Mouse (Mus musculus): ENCODE measurements at regions not wholly inside any gene's neighbourhood (a gene's known extent, or its start where the extent isn't known, plus 50 kb on each side); places are given as distances from the start of the nearest gene placed in this dataset.

DNA sequence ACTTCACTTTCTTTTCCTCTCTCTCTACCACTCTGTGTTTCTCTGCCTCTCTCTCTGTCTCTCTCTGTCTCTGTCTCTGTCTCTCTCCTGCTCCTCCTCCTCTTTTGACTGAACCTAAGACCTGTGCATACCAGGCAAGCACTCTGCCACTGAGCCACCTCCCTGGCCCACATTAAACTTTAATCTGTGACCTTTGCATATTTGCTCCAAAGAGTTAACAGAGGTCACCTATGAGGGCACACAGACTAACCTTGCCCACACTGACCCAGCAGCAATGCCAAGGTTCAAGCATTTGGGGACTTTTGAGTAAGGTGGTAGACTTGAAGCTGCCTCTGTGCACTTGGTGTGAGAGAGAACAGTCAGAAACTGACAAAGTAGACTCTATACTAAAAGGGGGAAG is 123.4 kb upstream of the Tmem45b start:
- no peak for DNase-seq (ENCODE audit: low spot score in 2 of 2)

DNA sequence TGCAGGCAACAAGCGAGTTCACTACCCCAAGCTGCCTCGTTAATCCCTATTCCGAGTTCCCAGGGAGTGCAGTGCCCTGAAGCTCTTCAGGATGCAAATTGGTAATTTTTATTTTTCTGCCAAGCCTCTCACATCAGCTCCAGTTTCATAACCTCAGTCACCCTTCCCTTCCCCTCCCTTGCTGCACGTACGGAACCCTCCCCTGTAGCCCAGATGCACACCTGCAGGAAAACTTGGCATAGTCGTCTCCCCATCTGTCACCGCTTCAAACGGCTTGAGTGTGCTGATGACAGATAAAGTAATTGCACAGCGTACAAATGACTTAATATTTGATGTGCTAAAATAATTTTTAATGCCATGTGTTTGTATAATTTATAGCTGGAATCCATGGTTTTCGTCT is 119.7 kb upstream of the Tmem45b start:
- DNase-seq (ENCODE audit: low spot score in 2 of 2) = no peak

DNA sequence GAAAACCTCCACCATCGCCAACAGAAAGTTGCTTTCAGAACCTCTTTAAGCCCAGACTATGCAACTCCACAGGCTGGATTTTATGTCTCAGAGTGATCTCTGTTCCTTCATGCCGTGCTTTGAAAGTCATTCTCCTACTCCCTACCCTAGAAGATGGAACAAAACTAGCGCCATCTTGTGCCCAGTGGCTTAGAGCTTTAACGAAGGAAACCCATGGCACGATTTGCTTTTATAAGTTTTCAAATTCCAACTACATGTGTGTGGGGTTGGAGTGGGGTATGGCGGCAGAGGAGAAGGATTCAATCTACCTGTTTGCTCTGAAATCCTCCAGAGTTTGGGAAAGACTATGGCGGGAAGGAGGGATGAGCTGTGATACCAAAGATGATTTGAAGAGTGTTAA is 118.7 kb upstream of the Tmem45b start:
- DNase-seq (ENCODE audit: low spot score in 2 of 2) = no peak

DNA sequence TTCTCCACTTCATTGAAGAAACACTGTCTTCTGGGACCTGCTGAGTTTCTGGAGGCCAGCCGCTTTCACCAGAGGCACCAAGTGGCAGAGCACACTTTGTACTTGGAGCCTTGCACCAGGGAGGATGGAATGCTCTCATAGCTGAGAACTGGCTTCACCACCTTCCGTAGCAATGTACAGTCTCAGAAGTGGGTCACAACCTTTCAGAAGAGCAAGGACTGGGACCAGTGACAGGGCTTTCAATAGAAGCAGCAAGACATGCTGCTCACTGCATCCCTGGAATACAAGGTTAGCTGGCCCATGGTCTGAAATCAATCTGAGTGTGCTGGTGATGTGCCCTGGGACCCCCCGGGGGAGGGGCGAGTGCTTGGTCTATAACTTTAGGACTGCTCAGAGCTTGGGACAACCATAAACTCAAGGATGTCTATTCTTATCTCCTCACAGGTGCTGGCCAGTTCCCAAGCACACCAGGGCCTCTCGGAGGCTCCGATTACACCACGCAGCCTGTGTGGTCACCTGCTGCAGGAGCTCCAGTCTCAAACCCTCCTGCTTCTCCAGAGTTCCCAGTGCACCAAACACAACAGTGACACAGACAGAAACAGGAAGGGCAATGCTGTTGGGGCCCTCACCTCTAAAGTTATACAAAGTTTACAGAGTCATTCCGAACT is 114.4 kb upstream of the Tmem45b start:
- DNase-seq (ENCODE audit: low spot score in 2 of 2) = no peak

DNA sequence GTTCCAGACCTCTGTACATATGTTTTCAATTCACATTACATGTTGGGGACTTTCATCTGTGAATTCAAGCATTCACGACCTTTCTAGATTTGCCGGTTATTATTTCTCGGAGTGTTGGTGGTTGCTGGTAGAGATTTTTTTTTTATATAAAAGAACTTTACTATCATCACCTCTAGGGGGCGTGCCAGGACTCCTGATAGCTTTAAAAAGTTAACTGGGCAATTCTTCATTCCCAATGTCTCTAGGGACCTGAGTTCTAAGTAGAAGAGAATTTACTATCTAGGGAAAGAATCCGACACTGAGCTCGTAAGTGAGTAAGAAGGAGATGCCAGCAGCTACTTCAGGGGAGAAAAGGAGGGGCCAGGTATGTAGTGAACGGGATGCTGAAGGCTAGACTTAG is 112.8 kb upstream of the Tmem45b start:
- DNase-seq (ENCODE audit: low spot score in 2 of 2) = no peak

DNA sequence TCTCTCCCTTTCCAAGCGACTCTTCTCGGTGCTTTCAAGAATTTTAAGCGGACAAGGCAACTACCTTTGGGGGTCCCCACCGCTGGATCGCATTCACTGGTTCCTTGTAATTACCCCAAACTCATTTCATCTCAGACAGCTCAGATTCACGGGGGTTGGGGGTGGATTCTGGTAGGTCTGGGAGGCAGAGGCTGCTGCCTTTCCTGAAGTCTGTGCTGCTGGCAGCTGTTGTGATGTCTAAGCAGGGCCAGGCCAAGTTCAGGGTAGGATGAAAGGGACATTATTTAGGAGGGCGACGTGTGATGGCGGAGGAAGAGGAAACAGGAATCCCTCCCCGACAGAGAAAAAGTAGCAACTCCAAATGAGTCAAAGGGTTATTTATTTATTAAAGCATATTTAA is 102.8 kb upstream of the Tmem45b start:
- no peak for DNase-seq (ENCODE audit: low spot score in 2 of 2)

DNA sequence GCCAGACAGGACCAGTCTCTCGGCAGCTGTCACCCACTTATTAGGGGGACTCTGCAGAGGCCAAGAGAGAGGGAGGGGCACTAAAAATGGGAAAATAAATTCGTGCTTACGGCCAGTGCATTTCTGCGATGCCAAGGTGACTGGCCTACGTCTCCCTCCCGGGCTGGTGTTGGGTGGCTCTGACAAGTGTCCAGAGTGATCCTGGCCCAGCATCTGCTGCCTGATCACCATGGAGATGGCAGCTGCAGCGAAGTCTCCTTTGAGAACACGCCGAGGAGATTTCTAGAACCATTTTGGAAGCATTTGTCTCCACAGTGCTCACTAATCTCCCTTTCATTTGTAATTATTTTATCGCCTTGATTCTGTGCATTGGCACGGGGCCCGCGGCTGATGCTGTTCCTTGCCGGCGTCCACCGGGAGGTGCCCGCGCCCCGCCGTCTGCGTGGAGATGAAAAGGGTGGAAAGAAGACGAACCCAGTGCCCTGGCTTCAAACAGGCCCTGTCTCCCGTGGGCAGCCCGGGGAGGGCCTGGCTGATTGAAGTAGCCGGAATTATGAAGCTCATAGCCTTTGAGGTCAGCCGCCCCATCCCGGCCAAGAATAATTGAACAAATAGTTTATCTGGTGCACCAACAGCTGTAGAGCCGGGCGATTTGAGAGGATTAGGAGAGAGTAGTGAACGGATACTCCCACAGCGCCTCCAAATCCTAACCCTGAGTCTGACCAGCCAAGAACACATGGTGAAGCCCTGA is 102.2 kb upstream of the Tmem45b start:
- DNase-seq (ENCODE audit: low spot score in 2 of 2) = no peak

DNA sequence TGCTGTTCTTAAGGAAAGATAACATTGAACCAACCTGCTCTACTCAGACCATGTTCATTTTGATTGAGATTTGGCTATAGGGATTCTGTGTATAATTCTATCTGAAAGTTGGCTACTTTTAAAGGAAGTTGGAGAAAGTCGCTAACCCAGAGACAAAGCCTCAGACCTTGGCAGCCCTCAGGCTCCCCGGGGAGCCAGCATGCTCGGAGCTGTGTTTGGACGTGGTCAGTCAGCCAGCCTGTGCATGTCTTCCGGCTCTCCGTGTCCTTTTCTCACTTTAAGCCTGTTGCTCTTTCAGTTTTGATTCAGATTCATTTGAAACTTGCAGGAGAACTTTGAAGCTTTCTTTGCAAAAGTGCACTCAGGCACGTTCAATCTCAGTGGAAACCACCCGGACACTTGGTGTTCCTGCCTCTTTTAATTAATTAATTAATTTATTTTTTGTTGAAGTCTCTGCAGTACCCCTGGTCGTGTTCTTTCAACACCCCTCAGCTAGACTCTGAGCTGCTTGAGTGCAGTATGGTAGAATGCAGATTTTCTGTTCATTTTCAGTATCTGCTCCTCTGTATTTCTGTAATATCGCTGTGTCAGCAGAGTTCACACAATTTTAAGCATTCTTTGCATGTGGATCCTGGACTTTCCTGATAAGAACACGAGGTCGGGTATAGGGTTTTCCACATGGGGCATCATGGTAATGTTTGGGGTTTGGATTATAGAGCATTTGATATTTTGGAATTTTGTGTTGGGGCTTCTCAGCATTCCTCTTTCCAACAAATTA is 100.9 kb upstream of the Tmem45b start:
- no peak for DNase-seq (ENCODE audit: low spot score in 2 of 2)

DNA sequence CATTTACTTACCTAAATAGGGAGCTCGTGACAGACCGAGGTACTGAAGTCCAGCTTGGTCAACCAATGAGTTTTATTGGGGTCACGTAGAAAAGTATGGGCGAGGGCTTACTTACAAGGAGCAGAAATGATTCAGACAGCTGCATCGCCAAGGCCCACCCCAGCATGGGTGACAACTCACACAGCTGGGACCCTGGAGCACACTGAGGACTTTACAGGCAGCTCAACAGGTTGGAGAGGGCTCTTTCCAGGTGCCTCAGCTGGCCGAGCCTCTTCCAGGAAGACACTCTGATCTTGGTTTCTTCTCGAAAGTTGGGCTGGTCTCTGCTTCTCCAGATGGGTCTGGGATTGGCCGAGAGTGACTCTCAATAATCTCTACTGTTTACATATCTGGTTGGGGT is 99.3 kb upstream of the Tmem45b start:
- no peak for DNase-seq (ENCODE audit: low spot score in 2 of 2)

DNA sequence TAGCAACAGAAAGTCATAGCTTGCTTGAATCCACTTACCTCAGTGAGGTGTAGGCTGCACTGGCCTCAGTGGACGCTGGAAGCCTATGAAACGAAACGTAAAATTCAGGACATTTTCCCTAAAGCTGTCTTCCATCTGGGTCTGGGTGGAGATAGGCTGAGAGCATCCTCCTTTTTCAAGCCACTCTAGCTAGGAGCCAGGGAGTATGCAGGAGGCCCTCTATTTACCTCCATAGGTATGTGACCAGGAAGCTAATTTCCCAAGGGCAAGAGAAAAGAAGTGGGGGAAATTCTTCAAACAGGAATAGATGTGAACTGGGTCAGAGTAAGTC is 95.9 kb upstream of the Tmem45b start:
- no peak for DNase-seq (ENCODE audit: low spot score in 2 of 2)

DNA sequence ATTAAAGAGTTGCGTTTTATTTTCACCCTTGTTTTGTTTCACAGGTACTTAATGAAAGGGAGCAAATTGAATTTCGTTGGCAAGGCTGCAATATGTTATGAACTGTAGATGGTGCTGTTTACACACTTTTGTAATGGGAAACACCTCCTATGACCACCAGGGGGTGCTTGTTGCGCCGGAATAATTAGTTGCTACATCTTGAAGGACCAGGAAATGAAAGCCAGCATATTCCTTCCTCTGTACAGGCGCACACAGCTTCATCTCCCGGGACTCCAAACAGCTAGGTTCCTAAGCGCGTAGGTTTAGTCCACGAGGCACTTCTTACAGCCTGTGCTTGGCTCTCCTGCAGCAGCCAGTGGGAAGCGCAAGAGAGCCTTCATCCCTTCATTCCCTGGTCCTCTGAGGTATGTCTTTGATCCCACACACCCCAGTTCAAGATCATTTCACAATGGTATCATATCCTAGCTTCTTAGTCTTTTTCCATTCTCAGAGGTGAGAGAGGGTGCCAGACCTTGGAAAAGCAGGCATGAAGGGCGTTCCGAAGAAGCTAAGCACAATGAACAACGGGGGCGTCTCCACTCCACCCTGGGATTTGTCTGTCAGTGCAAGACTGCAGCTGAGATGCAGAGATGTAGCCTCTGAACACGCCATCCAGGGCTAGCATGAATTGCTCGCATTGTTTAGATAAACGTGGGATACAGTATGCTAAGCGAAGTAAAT is 95.4 kb upstream of the Tmem45b start:
- DNase-seq (ENCODE audit: low spot score in 2 of 2) = peak; percentile 66 to 67

DNA sequence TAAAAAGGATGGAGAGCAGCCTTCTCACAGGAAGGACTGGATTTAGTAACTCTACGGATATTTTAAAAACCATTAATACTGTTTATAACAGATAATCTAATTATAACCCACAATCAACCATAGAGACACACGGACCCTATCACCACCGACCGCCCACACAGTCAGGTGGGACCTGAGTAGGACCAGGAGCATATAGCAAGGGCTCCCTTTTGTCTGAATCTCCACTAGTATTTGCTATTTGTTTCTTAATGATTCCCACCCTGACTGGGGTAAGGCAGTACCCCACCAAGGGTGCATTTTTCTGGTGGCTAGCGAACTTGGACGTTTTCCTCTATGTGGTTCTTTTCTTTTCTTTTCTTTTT is 79.4 kb upstream of the Tmem45b start:
- DNase-seq (ENCODE audit: low spot score in 2 of 2) = no peak

DNA sequence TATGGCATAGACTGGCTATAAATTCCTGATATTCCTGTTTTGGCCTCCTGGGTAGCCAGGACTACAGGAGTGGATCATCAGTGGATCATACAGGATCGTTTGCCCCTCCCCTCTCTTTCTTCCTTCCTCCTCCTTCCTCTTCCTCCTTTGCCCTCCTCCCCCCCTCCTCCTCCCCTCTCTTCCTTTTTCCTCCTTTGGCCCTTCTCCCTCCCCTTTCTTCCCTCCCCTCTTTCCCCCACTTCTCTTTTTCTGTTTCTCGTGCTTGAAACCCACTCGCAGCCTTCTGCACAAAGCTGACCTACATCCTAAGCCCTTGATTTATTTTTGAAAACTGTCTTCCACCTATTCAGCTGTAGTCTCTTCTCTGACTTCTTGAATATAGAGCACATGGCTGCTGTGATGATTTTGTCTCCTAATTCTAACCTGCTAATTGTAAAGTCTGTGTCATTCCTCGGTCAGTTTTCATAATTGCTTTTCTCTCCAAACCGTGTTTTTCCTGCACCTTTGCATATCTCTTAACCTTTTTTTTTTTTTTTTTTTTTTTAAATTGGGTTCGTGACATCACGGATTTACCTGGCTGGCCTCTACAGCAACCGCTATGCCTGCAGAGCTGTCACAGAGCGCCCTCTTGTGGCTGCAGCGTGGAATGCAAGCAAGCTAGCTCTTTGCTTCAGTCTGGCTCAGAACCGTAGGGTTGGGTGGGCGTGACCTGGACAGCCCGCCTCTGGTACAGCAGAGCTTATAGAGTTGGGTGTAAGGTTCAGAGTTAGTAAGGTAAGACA is 78.8 kb upstream of the Tmem45b start:
- peak; percentile 36 to 76 for DNase-seq (ENCODE audit: low spot score in 2 of 2)

DNA sequence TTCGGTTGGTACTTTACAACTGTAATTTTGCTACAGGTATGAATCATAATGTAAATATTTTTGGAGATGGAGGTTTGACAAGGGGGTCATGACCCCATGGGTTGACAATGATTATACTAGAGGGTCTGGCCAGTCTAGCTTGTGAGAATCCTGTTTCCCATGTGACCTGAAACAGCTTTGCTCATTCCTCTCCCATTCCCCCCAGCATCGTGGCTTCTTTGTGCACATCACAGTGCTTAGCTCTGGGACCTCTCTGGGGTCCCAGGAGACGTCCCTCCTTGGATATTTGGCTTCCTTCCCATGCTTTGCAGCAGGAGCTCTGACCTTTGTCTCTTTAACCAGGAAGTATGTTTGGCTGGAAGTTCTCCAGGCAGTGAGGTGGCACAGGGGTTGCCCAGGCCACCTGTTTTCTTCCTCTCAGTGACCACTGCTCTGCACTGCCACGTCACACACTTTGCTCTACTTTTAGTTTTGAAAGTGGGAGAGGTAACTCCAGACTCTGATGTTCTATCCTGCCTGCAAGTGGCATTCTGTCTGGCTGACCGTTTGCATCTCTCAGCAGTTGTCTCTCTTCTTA is 77.4 kb upstream of the Tmem45b start:
- DNase-seq (ENCODE audit: low spot score in 2 of 2) = no peak

DNA sequence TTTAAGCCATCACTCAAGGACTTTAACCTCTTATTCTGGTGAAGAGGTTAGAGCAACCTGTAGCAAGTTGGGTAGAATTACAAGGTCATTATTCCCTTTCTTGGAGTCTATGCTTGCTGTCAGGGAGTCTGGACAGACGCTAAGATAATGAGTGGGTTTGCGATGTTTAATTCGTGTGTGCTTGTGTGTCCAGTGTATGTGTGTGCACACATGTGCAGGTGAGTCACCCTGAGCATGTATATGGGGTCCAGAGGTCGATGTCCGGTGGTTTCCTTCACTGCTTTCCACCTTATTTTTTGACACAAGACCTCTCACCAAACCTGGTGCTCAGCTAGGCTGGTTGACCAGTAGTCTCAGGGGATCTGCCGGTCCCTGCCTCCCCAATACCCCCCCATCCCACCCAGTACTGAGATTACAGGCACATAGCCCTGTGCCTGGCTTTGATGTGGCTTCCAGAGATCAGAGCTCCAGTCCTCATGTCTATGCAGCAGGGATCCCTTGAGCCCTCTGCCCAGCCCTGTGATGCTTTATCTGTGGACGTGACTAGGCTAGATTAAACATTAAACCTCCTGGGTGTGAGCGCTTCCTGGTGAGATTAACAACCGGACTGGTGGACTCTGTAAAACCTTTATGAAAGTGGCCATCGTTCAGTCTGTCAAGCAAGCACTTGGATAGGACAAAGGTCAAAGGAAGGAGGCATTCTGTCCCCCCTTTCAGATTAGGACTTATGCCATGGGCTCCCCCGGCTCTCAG is 74.4 kb upstream of the Tmem45b start:
- DNase-seq (ENCODE audit: low spot score in 2 of 2) = no peak

DNA sequence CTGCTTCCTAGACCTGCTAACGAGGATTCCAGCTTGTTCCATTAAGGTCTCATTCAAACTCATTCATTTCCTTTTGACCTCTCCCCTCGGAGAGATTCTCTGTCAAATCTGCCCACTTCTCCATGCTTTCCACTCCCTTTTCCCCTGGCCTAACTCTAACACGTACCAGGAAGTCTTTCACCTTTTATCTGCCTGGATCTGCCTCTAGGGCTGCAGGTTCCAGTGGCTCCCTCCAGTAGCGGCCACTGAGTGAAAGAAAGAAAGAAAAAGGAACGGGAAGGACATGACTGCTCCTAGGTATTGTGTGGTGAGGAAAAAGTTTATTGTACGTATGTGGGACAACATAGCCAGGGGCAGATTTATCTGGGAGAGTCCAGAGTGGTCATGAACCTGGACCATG is 64.8 kb upstream of the Tmem45b start:
- no peak for DNase-seq (ENCODE audit: low spot score in 2 of 2)

DNA sequence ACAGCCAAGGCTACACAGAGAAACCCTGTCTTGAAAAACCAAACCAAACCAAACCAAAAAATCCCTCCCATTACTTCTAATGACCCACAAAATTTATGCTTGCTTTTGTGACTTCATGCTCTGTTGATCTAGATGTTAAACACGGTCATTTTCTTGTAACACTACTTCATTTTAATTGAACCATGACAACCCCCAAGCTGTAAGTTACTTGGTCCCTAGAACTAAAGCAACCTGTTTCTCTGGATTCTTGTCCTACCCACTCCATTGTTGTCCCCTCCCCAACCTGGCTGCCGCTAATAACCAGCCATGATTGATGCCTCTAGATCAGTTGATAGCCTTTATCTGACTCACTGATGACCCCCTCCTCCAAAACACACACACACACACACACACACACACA is 63.0 kb upstream of the Tmem45b start:
- no peak for DNase-seq (ENCODE audit: low spot score in 2 of 2)
